Mouse (Mus musculus) C2C12 (cell line): Measurements from ENCODE around the gene Gm49337.

ENCODE experiments used
- CEBPB ChIP-seq: IDR thresholded peaks from one replicate; pipeline ENCODE4 v1.6.1; 2011; ENCODE audit warnings: low read depth, mild to moderate bottlenecking, control low read depth, moderate library complexity
- CTCF ChIP-seq: IDR thresholded peaks from one replicate; pipeline ENCODE4 v1.5.1; 2011; ENCODE audit not compliant: control insufficient read depth, insufficient read depth, insufficient read length
- MAX ChIP-seq: IDR thresholded peaks from one replicate; pipeline ENCODE4 v1.6.1; 2011; ENCODE audit warnings: mild to moderate bottlenecking, control low read depth
- MYOD1 ChIP-seq: IDR thresholded peaks from one replicate; pipeline ENCODE4 v1.6.1; 2011; ENCODE audit warnings: low read depth; ENCODE audit not compliant: control insufficient read depth, insufficient read length
- MYOG ChIP-seq: IDR thresholded peaks from one replicate; pipeline ENCODE4 v1.6.1; 2011; ENCODE audit not compliant: control insufficient read depth, insufficient read length; ENCODE audit errors: extremely low read depth
- USF1 ChIP-seq: IDR thresholded peaks from one replicate; pipeline ENCODE4 v1.6.1; 2011; ENCODE audit warnings: low read depth, mild to moderate bottlenecking, control low read depth, moderate library complexity

- no peak for TF ChIP-seq CTCF
- TF ChIP-seq CEBPB, result no peak
- no peak for TF ChIP-seq USF1
- TF ChIP-seq MYOD1, result no peak
- no peak for TF ChIP-seq MYOG
- no peak for TF ChIP-seq MAX
Observed at GRCm38 (mm10) chr4:116159912-116160311, 13.3 kb upstream of the Gm49337 start.
